Comparison of ENCODE assay signal across 22 mouse cellular contexts in genomic region chr11:119814035-119814558, GRCm38 (mm10).
"Had no signal": no experiment of that assay in that cellular context is flagged by ENCODE, and none has a peak within 500 bp of the region (broad histone marks: within the 10 kb centered on the region; RNA-seq: fewer than 3 reads in every experiment).

No protein-coding gene starts in this region.

- H3K9me3 ChIP-seq: liver, embryonic 13.5 days; liver, embryonic 15.5 days; lung, embryonic 15.5 days; midbrain, embryonic 10.5 days; midbrain, embryonic 12.5 days; neural tube, embryonic 13.5 days; neural tube, embryonic 15.5 days had no signal

- H3K27ac ChIP-seq: liver, embryonic 13.5 days; liver, embryonic 15.5 days; lung, embryonic 15.5 days; midbrain, embryonic 10.5 days; midbrain, embryonic 12.5 days; neural tube, embryonic 13.5 days; neural tube, embryonic 15.5 days had no signal

- ATAC-seq: lung, postnatal 0 days; midbrain, embryonic 16.5 days had no signal

- DNase-seq: liver, embryonic 13.5 days; lung, adult 2 months; lung, postnatal 14 days; lung, postnatal 36 days; midbrain, embryonic 14.5 days; retina, postnatal 1 day; right cerebral cortex, adult 18-20 months; right cerebral cortex, postnatal 25 days; right cerebral cortex, postnatal 4 days; spleen, adult 18-20 months; thymus, adult 2 months; thymus, postnatal 25 days; thymus, postnatal 4 days had no signal

- H3K27me3 ChIP-seq: liver, embryonic 13.5 days; liver, embryonic 15.5 days; lung, embryonic 15.5 days; midbrain, embryonic 12.5 days; neural tube, embryonic 13.5 days; neural tube, embryonic 15.5 days had no signal

- H3K4me3 ChIP-seq: liver, embryonic 13.5 days; liver, embryonic 15.5 days; lung, embryonic 15.5 days; midbrain, embryonic 10.5 days; midbrain, embryonic 12.5 days; myocyte; neural tube, embryonic 13.5 days; neural tube, embryonic 15.5 days had no signal

- H3K9ac ChIP-seq: liver, embryonic 13.5 days; liver, embryonic 15.5 days; lung, embryonic 15.5 days; midbrain, embryonic 12.5 days; neural tube, embryonic 13.5 days; neural tube, embryonic 15.5 days had no signal

- H3K4me1 ChIP-seq: lung, embryonic 15.5 days; midbrain, embryonic 10.5 days had no signal
